Mouse (Mus musculus) macrophage (primary cell): ENCODE data around the gene Gm42957. TPM values are rescaled to one million over a fixed set of nuclear protein-coding genes. Genes with fewer than 3 reads are reported as not detected.
"Not testable (repeated sequence)": the region's sequence is repeated elsewhere in the genome, so short reads cannot be mapped to it uniquely, and the experiment has no call there.

Experiments
- H3K27ac ChIP-seq: fragments of 350-480 bp; formaldehyde crosslinking; 2 replicates; pipeline ENCODE4 v1.9.0; 2021
- H3K36me3 ChIP-seq: fragments of 350-480 bp; formaldehyde crosslinking; 2 replicates; pipeline ENCODE4 v1.9.0; 2021; ENCODE audit errors: inconsistent target
- H3K4me3 ChIP-seq: fragments of 350-480 bp; formaldehyde crosslinking; 2 replicates; pipeline ENCODE4 v1.9.0; 2021; ENCODE audit errors: inconsistent target
- H3K79me2 ChIP-seq: fragments of 350-480 bp; formaldehyde crosslinking; 2 replicates; pipeline ENCODE4 v1.9.0; 2021; ENCODE audit errors: inconsistent target
- WGBS: methylation state at CpG from one replicate; pipeline ENCODE4 v1.1.7; 2026; ENCODE audit warnings: inconsistent platforms; ENCODE audit not compliant: missing documents; 5-methylcytosine and 5-hydroxymethylcytosine counted together
- polyA plus RNA-seq: library from polyadenylated mRNA; stranded (reverse); fragments of 250-400 nt; gene quantifications from 3 replicates; pipeline ENCODE4 v1.2.4, GENCODE M21; 2018; ENCODE audit warnings: inconsistent platforms

Gm42957 gene
- polyA plus RNA-seq, 1 experiment from 2014 or later: not detected

GRCm38 (mm10) chr3:96639219-96639618 lies 3.9 kb downstream of the Gm42957 start:
- 69% methylated on average over 1 of the region's 1 CpGs for WGBS
- H3K36me3 ChIP-seq: peaks cover 36% of the 10 kb centered on the region; the same call in 1 of the 2 replicates
- peaks cover 10% of the 10 kb centered on the region; the same call in 1 of the 2 replicates for H3K79me2 ChIP-seq
- no peak overlapping the region for H3K27ac ChIP-seq
- no peak overlapping the region for H3K4me3 ChIP-seq

- WGBS: 86% methylated on average over 7 of the region's 7 CpGs
- H3K36me3 ChIP-seq: peaks cover 23% of the 10 kb centered on the region; the same call in 1 of the 2 replicates
- no peaks in the 10 kb centered on the region for H3K79me2 ChIP-seq
- H3K27ac ChIP-seq: no peak within 1 kb of the TSS
- no peak within 1 kb of the TSS for H3K4me3 ChIP-seq
These were observed 9.9 kb downstream of the Gm42957 start, which contains the start of gene Itga10 for GRCm38 (mm10) chr3:96645018-96645649. Gene Itga10, plus strand, starts transcription at chr3:96645584.

GRCm38 (mm10) chr3:96647365-96647764 lies 12.1 kb downstream of the Gm42957 start:
- WGBS: 97% methylated on average over 3 of the region's 3 CpGs
- no peaks in the 10 kb centered on the region for H3K79me2 ChIP-seq
- no peak overlapping the region for H3K4me3 ChIP-seq
- peaks cover 15% of the 10 kb centered on the region; the same call in 1 of the 2 replicates for H3K36me3 ChIP-seq
- H3K27ac ChIP-seq: no peak overlapping the region

- Histone ChIP-seq H3K4me3 (no peak overlapping the region), H3K36me3 (no peaks in the 10 kb centered on the region), H3K27ac (peak overlapping the region; percentile 49), H3K79me2 (no peaks in the 10 kb centered on the region)
- 46% methylated on average over 2 of the region's 2 CpGs for WGBS
These were observed 25.6 kb downstream of the Gm42957 start for GRCm38 (mm10) chr3:96660901-96661300.

- 84% methylated on average over 8 of the region's 8 CpGs for WGBS
- no peak overlapping the region for H3K27ac ChIP-seq
- no peaks in the 10 kb centered on the region for H3K79me2 ChIP-seq
- no peak overlapping the region for H3K4me3 ChIP-seq
- H3K36me3 ChIP-seq: no peaks in the 10 kb centered on the region
These were observed 27.6 kb downstream of the Gm42957 start for GRCm38 (mm10) chr3:96662731-96663316.

GRCm38 (mm10) chr3:96663432-96664239 lies 28.4 kb downstream of the Gm42957 start:
- H3K27ac ChIP-seq: no peak overlapping the region
- 10% methylated on average over 15 of the region's 18 CpGs for WGBS
- no peaks in the 10 kb centered on the region for H3K36me3 ChIP-seq
- H3K79me2 ChIP-seq: no peaks in the 10 kb centered on the region
- H3K4me3 ChIP-seq: no peak overlapping the region

- WGBS: 89% methylated on average over 4 of the region's 7 CpGs
- not testable (repeated sequence) for H3K36me3 ChIP-seq, H3K4me3 ChIP-seq, H3K79me2 ChIP-seq, H3K27ac ChIP-seq
These were observed 30.6 kb downstream of the Gm42957 start for GRCm38 (mm10) chr3:96665732-96666363.

GRCm38 (mm10) chr3:96666916-96667315 lies 31.6 kb downstream of the Gm42957 start:
- WGBS: 90% methylated on average over 5 of the region's 5 CpGs
- Histone ChIP-seq H3K36me3 (no peaks in the 10 kb centered on the region), H3K27ac (no peak overlapping the region), H3K79me2 (no peaks in the 10 kb centered on the region), H3K4me3 (no peak overlapping the region)

GRCm38 (mm10) chr3:96667316-96667715 lies 32.0 kb downstream of the Gm42957 start:
- Histone ChIP-seq H3K4me3 (no peak overlapping the region), H3K79me2 (no peaks in the 10 kb centered on the region), H3K36me3 (no peaks in the 10 kb centered on the region), H3K27ac (no peak overlapping the region)
- 60% methylated on average over 1 of the region's 1 CpGs for WGBS

- no peak overlapping the region for H3K4me3 ChIP-seq
- H3K79me2 ChIP-seq: no peaks in the 10 kb centered on the region
- no peak overlapping the region for H3K27ac ChIP-seq
- no peaks in the 10 kb centered on the region for H3K36me3 ChIP-seq
- 94% methylated on average over 4 of the region's 5 CpGs for WGBS
These were observed 33.3 kb downstream of the Gm42957 start for GRCm38 (mm10) chr3:96668424-96669067.

GRCm38 (mm10) chr3:96669727-96670468 lies 34.6 kb downstream of the Gm42957 start, which contains the start of gene Ankrd35:
Gene Ankrd35, plus strand, starts transcription at chr3:96670131.
- no peak within 1 kb of the TSS; the same call in 1 of the 2 replicates for H3K4me3 ChIP-seq
- no peak within 1 kb of the TSS for H3K27ac ChIP-seq
- no peaks in the 10 kb centered on the region for H3K79me2 ChIP-seq
- WGBS: 9% methylated on average over 28 of the region's 35 CpGs
- H3K36me3 ChIP-seq: no peaks in the 10 kb centered on the region

- 96% methylated on average over 5 of the region's 5 CpGs for WGBS
- Histone ChIP-seq H3K79me2 (no peaks in the 10 kb centered on the region), H3K27ac (no peak overlapping the region), H3K4me3 (no peak overlapping the region), H3K36me3 (no peaks in the 10 kb centered on the region)
These were observed 36.2 kb downstream of the Gm42957 start for GRCm38 (mm10) chr3:96671519-96671918.

GRCm38 (mm10) chr3:96673514-96673913 lies 38.2 kb downstream of the Gm42957 start:
- Histone ChIP-seq H3K27ac (no peak overlapping the region), H3K4me3 (no peak overlapping the region)
- 89% methylated on average over 4 of the region's 4 CpGs for WGBS

More at GRCm38 (mm10) chr3:96673514-96673913, 38.2 kb downstream of the Gm42957 start:
- no peaks in the 10 kb centered on the region for H3K36me3 ChIP-seq
- no peaks in the 10 kb centered on the region for H3K79me2 ChIP-seq
